Mouse (Mus musculus) stomach, postnatal 0 days (tissue): Measurements from ENCODE around the gene Ccdc73.

Experiments
- CTCF ChIP-seq: IDR thresholded peaks from 2 replicates; pipeline ENCODE4 v1.5.1; 2016; ENCODE audit warnings: antibody characterized with exemption, low read depth, mild to moderate bottlenecking, moderate library complexity
- EP300 ChIP-seq: optimal IDR thresholded peaks from 2 replicates; pipeline ENCODE3; 2016; ENCODE audit warnings: antibody characterized with exemption

- TF ChIP-seq CTCF, result no peak
- TF ChIP-seq EP300, result no peak
Measured at GRCm38 (mm10) chr2:105048301-105048700, 180.7 kb downstream of the Ccdc73 start.
